Mouse (Mus musculus): ENCODE data around the gene Csmd2. TPM values are rescaled to one million over a fixed set of nuclear protein-coding genes. Genes with fewer than 3 reads are reported as not detected.

Csmd2 gene
- polyA plus RNA-seq, 2 experiments, result 0.22 to 0.33 TPM

DNA sequence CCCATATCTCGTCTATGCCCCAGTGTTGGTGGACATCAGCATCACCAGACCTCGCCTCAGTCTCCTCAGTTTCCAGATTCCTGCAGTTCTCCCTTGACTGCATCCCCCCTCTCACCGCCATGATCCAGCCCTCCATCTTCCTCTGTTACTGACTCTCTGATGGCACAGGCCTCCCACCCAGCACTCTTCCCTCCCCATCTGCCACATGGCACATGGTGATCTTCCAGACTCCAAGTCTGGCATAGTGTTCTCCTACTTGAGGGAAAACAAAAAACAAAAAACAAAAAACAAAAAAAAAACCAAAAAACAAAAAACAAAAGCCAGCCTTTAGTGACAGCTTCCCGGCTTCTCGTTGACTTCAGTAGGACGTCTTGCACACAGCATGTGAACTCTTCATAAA, 339.8 kb downstream of the Csmd2 start:
- TF ChIP-seq POLR2A (IDR thresholded peaks at IDR 0.05; ENCODE audit: borderline replicate concordance, extremely low read depth, insufficient read depth, insufficient read length), result no peak
- ATAC-seq (ENCODE audit: low FRiP score, low read depth) (no peak), DNase-seq (ENCODE audit: low spot score) (no peak)
- 80% methylated on average over 6 of the region's 6 CpGs for whole genome bisulfite sequencing
- Histone ChIP-seq H3K4me2 (replicated peaks; ENCODE audit: low read depth, low read length, severe bottlenecking) (no peak overlapping the region), H3K27ac (replicated peaks; ENCODE audit: low read depth, low read length) (no peak overlapping the region), H3K4me1 (ENCODE audit: control insufficient read depth, insufficient read depth, low read length) (no peaks in the 10 kb centered on the region), H3K4me3 (replicated peaks; ENCODE audit: low read length) (no peak overlapping the region), H3K9me3 (ENCODE audit: control insufficient read depth, low read length) (no peaks in the 10 kb centered on the region), H3K27me3 (ENCODE audit: control insufficient read depth, insufficient read depth, low read length) (no peaks in the 10 kb centered on the region), H3K36me3 (ENCODE audit: control insufficient read depth, insufficient read depth, low read length) (no peaks in the 10 kb centered on the region), H3K9ac (ENCODE audit: low read depth, low read length, severe bottlenecking) (no peak overlapping the region)

DNA sequence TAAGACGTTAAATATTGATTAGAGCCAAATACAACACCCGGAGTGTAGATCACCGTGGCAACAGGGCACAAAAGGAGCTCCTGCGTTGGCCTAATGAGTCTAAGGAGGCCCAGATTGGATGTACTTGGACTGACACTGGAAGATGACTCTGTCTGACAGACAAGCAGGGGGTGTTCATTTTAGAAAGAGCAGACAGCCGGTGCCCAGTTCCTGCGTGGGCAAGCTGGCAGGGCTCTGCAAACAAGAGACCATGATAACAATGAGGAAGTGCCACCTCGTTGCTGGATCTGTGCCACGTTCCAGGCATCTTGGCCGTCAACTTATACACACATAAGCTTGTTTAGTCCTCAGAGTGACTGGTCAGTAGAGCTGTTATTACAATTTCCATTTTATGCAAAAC, 342.9 kb downstream of the Csmd2 start:
- H3K4me2 ChIP-seq (replicated peaks; ENCODE audit: low read depth, low read length, severe bottlenecking), result no peak overlapping the region
- DNase-seq (ENCODE audit: low spot score), result no peak

DNA sequence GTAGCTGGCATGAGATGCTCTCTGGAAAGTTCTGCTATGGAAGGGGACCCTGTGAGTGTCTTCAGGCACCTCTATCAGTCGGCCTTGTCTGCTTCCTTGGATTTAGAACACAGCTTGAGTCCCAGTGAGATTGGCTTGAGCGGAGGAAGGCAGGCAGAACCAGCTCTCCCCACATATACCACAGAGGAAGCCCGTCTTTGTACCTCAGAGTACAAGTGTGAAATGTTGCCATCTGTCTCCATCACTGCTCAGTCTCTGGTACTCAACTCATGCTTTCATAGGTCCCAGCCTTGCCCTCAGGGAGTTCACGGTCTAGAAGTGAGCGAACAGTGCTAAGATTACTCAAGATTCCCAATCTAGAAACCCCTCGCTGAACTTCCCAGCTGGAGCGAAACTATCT, 352.8 kb downstream of the Csmd2 start:
- 77% methylated on average over 7 of the region's 7 CpGs for WGBS
- Histone ChIP-seq H3K4me3 (replicated peaks; ENCODE audit: low read length) (no peak overlapping the region), H3K36me3 (ENCODE audit: control insufficient read depth, insufficient read depth, low read length) (no peaks in the 10 kb centered on the region), H3K4me1 (ENCODE audit: control insufficient read depth, insufficient read depth, low read length) (no peaks in the 10 kb centered on the region), H3K9me3 (ENCODE audit: control insufficient read depth, low read length) (no peaks in the 10 kb centered on the region), H3K27me3 (ENCODE audit: control insufficient read depth, insufficient read depth, low read length) (0 out of 2 replicates have a peak, but pooled peaks cover 4% of the 10 kb centered on the region), H3K4me2 (replicated peaks; ENCODE audit: low read depth, low read length, severe bottlenecking) (no peak overlapping the region), H3K27ac (replicated peaks; ENCODE audit: low read depth, low read length) (no peak overlapping the region), H3K9ac (ENCODE audit: low read depth, low read length, severe bottlenecking) (no peak overlapping the region)
- DNase-seq (ENCODE audit: low spot score), result no peak
- ATAC-seq (ENCODE audit: low FRiP score, low read depth), result no peak
- TF ChIP-seq POLR2A (IDR thresholded peaks at IDR 0.05; ENCODE audit: borderline replicate concordance, extremely low read depth, insufficient read depth, insufficient read length), result no peak

More for the DNA sequence above, 342.9 kb downstream of the Csmd2 start:
- H3K4me1 ChIP-seq (ENCODE audit: control insufficient read depth, insufficient read depth, low read length), result no peaks in the 10 kb centered on the region
- no peaks in the 10 kb centered on the region for H3K36me3 ChIP-seq (ENCODE audit: control insufficient read depth, insufficient read depth, low read length)
- no peak for ATAC-seq (ENCODE audit: low FRiP score, low read depth)
- no peaks in the 10 kb centered on the region for H3K27me3 ChIP-seq (ENCODE audit: control insufficient read depth, insufficient read depth, low read length)
- TF ChIP-seq POLR2A (IDR thresholded peaks at IDR 0.05; ENCODE audit: borderline replicate concordance, extremely low read depth, insufficient read depth, insufficient read length), result no peak
- H3K27ac ChIP-seq (replicated peaks; ENCODE audit: low read depth, low read length), result no peak overlapping the region
- H3K9me3 ChIP-seq (ENCODE audit: control insufficient read depth, low read length), result no peaks in the 10 kb centered on the region
- no peak overlapping the region for H3K4me3 ChIP-seq (replicated peaks; ENCODE audit: low read length)
- no peak overlapping the region for H3K9ac ChIP-seq (ENCODE audit: low read depth, low read length, severe bottlenecking)
- WGBS, result 82% methylated on average over 9 of the region's 9 CpGs

DNA sequence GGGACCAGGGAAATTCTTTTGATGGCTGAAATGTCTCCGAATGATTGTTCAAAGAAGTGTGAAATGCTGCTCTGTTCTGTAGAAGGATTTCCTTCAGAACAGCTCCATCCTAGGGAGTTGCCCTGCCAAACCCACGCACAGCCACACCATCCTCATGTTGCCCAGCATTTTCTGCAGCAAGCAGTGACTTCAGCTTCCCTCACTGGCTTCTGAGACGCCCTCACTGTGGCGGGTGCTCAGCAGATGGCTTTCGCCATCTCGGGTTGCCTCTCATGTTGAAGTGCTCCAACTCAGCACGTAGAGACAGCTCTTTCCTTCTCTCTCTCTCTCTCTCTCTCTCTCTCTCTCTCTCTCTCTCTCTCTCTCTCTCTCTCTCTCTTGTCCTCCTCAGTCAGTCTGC, 353.7 kb downstream of the Csmd2 start:
- TF ChIP-seq POLR2A (IDR thresholded peaks at IDR 0.05; ENCODE audit: borderline replicate concordance, extremely low read depth, insufficient read depth, insufficient read length), result no peak
- Histone ChIP-seq H3K4me1 (ENCODE audit: control insufficient read depth, insufficient read depth, low read length) (no peaks in the 10 kb centered on the region), H3K27me3 (ENCODE audit: control insufficient read depth, insufficient read depth, low read length) (0 out of 2 replicates have a peak, but pooled peaks cover 4% of the 10 kb centered on the region), H3K9ac (ENCODE audit: low read depth, low read length, severe bottlenecking) (no peak overlapping the region), H3K4me3 (replicated peaks; ENCODE audit: low read length) (no peak overlapping the region), H3K4me2 (replicated peaks; ENCODE audit: low read depth, low read length, severe bottlenecking) (no peak overlapping the region), H3K36me3 (ENCODE audit: control insufficient read depth, insufficient read depth, low read length) (no peaks in the 10 kb centered on the region), H3K9me3 (ENCODE audit: control insufficient read depth, low read length) (no peaks in the 10 kb centered on the region), H3K27ac (replicated peaks; ENCODE audit: low read depth, low read length) (no peak overlapping the region)
- no peak for ATAC-seq (ENCODE audit: low FRiP score, low read depth)
- no peak for DNase-seq (ENCODE audit: low spot score)
- 59% methylated on average over 7 of the region's 7 CpGs for WGBS

DNA sequence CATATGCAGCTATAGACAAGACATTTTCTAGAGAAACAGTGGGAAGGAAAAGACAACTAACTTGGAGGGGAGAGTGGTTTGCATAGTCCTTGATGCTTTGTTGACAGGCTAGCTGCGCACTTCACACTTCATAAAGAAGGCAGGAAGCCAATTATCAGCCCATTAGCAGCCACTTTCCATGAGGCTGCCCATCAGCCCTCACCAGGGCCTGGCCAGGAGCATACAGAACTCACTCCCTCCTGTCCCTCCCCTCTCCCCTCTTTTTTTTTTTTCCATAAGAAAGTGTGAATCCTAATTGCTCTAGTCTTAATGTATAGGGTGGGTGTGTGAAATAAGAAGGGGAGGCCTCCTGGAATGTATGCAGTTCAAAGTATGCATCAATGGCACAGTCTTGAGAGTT, 354.6 kb downstream of the Csmd2 start:
- DNase-seq (ENCODE audit: low spot score), result no peak
- 0 out of 2 replicates have a peak, but pooled peaks cover 4% of the 10 kb centered on the region for H3K27me3 ChIP-seq (ENCODE audit: control insufficient read depth, insufficient read depth, low read length)

DNA sequence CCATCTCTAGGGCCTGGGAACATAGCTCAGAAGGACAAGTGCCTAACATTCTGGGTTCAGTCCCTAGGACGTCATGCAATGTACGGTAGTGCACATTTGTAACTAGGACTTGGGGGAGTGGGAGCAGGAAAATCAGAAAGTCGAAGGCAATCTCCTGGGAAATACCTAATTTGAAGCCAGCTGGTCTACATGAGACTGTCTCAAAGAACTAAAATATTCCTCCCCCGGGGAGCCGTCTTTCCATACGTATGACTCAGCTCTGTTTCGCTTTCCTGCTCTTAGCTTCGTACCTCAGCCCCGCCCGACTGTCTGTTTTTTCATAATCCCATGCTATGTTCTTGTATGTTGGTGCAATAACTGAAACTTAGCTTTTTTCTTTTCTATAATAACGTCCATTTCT, 371.1 kb downstream of the Csmd2 start:
- no peaks in the 10 kb centered on the region for H3K36me3 ChIP-seq (ENCODE audit: control insufficient read depth, insufficient read depth, low read length)
- ATAC-seq (ENCODE audit: low FRiP score, low read depth) (no peak), DNase-seq (ENCODE audit: low spot score) (no peak)
- H3K27me3 ChIP-seq (ENCODE audit: control insufficient read depth, insufficient read depth, low read length), result no peaks in the 10 kb centered on the region
- H3K4me2 ChIP-seq (replicated peaks; ENCODE audit: low read depth, low read length, severe bottlenecking), result no peak overlapping the region
- no peaks in the 10 kb centered on the region for H3K9me3 ChIP-seq (ENCODE audit: control insufficient read depth, low read length)
- 78% methylated on average over 11 of the region's 11 CpGs for WGBS
- no peak overlapping the region for H3K4me3 ChIP-seq (replicated peaks; ENCODE audit: low read length)
- no peak for TF ChIP-seq POLR2A (IDR thresholded peaks at IDR 0.05; ENCODE audit: borderline replicate concordance, extremely low read depth, insufficient read depth, insufficient read length)
- H3K4me1 ChIP-seq (ENCODE audit: control insufficient read depth, insufficient read depth, low read length), result no peaks in the 10 kb centered on the region
- no peak overlapping the region for H3K27ac ChIP-seq (replicated peaks; ENCODE audit: low read depth, low read length)
- no peak overlapping the region for H3K9ac ChIP-seq (ENCODE audit: low read depth, low read length, severe bottlenecking)

More for the DNA sequence above, 354.6 kb downstream of the Csmd2 start:
- WGBS, result 26% methylated on average over 1 of the region's 1 CpGs
- Histone ChIP-seq H3K4me2 (replicated peaks; ENCODE audit: low read depth, low read length, severe bottlenecking) (no peak overlapping the region), H3K9me3 (ENCODE audit: control insufficient read depth, low read length) (no peaks in the 10 kb centered on the region), H3K27ac (replicated peaks; ENCODE audit: low read depth, low read length) (no peak overlapping the region), H3K9ac (ENCODE audit: low read depth, low read length, severe bottlenecking) (no peak overlapping the region), H3K4me1 (ENCODE audit: control insufficient read depth, insufficient read depth, low read length) (no peaks in the 10 kb centered on the region), H3K36me3 (ENCODE audit: control insufficient read depth, insufficient read depth, low read length) (no peaks in the 10 kb centered on the region), H3K4me3 (replicated peaks; ENCODE audit: low read length) (no peak overlapping the region)
- no peak for ATAC-seq (ENCODE audit: low FRiP score, low read depth)
- no peak for TF ChIP-seq POLR2A (IDR thresholded peaks at IDR 0.05; ENCODE audit: borderline replicate concordance, extremely low read depth, insufficient read depth, insufficient read length)

All from limb, embryonic 14.5 days (tissue).